Mouse (Mus musculus) testis, postnatal 14 days (tissue): ENCODE data around the gene C4b.
"Not testable (repeated sequence)": the region's sequence is repeated elsewhere in the genome, so short reads cannot be mapped to it uniquely, and the experiment has no call there.

Experiments used
- DNase-seq: peaks from one replicate; pipeline ENCODE4 v3.0.0; 2021; ENCODE audit warnings: low spot score

The C4b gene

DNA sequence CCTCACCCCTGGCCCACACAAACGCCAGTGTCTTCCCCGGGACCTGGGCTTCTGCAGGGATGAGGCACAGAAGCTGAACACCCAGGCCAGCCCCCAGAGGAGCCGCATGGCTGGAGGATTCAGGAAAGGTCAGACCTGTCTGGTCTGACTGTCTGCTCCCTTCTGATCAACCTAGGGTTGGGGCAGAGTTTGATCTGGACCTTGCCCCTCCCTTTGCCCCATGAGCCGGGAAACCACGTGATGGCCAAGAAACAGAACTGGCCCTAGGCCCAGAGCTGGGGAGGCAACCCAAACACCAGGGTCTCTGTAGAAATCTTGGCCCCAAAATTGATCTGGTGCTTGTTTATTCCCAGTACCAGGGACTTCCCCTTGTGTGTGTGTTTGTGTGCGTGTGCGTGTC, at the start of gene C4b:
TSS of gene C4b (minus strand) at position 164 of the 400 bp plus-strand sequence.
- DNase-seq, result no peak

- no peak for DNase-seq
Measured at GRCm38 (mm10) chr17:34777680-34778325, 34.1 kb upstream of the C4b start.

- DNase-seq, result no peak
Measured at GRCm38 (mm10) chr17:34761471-34761870, 17.8 kb upstream of the C4b start.

GRCm38 (mm10) chr17:34746531-34746930, 2.8 kb upstream of the C4b start:
- DNase-seq, result no peak

- DNase-seq, result not testable (repeated sequence)
Measured at GRCm38 (mm10) chr17:34745166-34745565, 1.5 kb upstream of the C4b start.

- not testable (repeated sequence) for DNase-seq
Measured at GRCm38 (mm10) chr17:34744611-34745010, 929 bp upstream of the C4b start.

GRCm38 (mm10) chr17:34744206-34744605, 524 bp upstream of the C4b start:
- no peak for DNase-seq

DNA sequence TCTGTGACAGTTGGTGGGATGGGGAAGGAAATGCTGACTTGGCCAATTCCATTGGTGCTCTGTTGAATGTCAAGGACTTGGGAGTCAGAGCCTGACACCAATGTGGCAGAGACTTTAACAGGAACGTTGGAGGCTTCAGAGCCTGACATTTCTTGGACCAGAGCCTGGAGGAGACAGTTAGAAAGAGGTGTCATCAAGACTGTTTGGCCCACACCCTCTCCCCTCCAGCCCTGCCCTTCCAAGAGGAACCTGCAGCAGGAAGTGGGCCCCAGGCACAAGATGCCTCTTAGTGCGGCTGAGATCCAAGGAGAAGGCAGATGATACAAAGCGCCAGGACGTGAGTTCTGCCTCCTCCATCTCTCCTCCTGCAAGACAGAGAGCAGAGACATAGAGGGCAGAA, 3.4 kb downstream of the C4b start:
- no peak for DNase-seq

- not testable (repeated sequence) for DNase-seq
Measured at GRCm38 (mm10) chr17:34739708-34740107, 4.0 kb downstream of the C4b start.

DNA sequence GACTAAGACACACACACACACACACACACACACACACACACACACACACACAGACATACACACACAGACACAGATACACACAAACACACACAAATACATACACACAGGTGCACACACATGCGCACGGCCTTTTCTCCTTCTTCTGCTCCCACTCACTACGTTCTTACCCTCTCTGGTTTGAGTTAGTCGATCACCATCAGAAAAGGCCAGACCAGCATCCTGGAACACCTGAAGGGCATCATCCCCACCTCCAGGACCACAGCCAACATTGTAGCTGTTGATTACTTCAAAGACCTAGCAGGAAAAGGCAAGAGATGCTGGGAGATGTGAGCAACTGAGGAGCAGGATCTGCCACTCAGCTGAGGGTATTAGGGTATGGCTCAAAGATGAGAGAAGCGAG, 6.2 kb downstream of the C4b start:
- not testable (repeated sequence) for DNase-seq

- DNase-seq, result not testable (repeated sequence)
Measured at GRCm38 (mm10) chr17:34729779-34730553, 13.7 kb downstream of the C4b start.

DNA sequence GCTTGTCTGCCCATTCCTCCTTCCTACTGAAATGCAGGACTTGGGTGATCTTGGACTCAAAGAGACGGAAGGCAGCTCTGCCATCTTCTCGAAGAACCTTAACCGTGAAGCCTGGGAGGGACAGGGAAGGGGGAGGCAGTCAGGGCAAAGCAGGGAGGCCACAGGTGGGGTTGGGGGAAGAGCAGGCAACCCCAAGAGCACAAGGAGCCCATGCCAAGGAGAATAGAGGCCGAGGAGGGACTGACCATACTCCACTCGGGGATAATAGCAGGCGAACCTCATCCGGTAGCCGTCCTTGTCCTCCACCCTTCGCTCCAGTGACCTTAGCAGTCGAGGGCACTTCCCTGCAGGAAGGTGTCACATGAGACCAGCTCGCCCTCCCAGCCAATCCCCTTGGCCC, 14.5 kb downstream of the C4b start:
- DNase-seq, result not testable (repeated sequence)

GRCm38 (mm10) chr17:34727887-34728286, 15.8 kb downstream of the C4b start:
- DNase-seq, result no peak

DNA sequence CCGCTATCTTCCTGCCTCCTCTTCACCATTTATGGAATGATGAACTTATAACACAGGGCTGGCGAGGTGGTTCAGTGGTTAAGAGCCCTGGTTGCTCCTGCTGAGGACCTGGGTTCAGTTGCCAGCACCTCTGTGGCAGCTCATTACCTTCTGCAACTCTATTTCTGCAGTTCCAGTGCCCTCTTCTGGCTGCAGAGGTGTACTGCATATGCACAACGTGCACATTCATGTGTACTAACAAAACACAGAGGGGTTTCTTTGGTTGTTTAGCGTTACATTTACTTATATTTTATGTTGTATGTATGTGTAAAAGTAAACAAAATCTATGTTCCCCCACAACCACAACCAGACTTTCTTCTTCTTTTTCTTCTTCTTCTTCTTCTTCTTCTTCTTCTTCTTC, 20.6 kb downstream of the C4b start:
- peak; percentile 41 for DNase-seq

DNA sequence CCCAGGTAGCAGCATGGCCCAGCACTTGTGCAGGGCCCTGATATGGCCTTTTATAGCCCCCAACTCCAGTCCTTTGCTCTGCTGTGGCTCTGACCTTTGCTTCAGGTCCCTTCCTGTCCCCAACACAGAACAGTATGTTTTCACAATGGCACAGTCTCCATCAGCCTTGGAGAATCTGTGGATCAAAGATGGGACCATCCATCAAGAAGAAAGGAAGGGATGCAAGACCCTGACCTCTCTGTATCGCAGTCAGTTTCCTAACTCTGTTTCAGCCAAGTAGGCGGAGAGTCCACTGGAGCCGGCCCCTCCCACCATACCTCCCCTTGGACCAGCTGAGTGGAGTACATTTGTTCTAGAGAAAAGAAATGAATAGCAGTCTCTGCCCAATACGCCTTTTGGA, 21.4 kb downstream of the C4b start:
- not testable (repeated sequence) for DNase-seq

DNA sequence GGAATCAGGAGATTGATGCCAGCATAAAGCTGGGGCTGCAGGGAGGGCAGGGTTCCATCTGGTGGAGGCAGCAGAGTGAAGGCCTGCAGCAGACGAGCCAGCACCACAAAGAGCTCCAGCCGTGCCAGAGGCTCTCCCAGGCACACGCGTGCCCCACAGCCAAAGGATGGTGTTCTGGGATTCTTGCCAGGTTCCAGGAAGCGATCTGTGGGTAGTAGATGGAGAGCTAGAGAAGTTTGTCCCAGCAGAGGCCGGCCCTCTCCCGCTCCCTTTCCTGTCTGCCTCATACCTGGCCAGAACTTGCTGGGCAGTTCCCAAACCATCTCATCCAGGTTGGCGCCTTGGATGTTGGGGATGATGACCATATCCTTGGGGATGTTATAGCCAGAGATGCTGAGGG, 23.8 kb downstream of the C4b start:
- DNase-seq, result not testable (repeated sequence)

- no peak for DNase-seq
Measured at GRCm38 (mm10) chr17:34717401-34717800, 26.3 kb downstream of the C4b start.

DNA sequence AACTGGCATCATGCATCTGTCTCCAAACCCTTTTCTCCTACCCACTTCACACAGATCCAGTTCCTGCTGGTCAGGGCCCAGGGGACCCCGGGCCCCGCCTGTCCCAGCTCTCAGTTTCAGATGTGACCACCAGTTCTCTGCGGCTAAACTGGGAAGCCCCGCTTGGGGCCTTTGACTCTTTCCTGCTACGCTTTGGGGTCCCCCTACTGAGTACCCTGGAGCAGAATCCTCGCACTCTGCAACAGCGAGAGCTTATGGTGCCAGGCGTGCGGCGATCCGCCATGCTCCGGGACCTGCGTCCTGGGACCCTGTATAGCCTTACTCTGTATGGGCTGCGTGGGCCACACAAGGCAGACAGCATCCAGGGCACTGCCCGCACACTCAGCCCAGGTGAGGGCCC, 27.4 kb downstream of the C4b start:
- DNase-seq, result no peak

GRCm38 (mm10) chr17:34715451-34715850, 28.2 kb downstream of the C4b start:
- DNase-seq, result not testable (repeated sequence)

- not testable (repeated sequence) for DNase-seq
Measured at GRCm38 (mm10) chr17:34714908-34715445, 28.7 kb downstream of the C4b start.

GRCm38 (mm10) chr17:34714181-34714907, 29.3 kb downstream of the C4b start:
- not testable (repeated sequence) for DNase-seq

- DNase-seq, result peak; percentile 43
Measured at GRCm38 (mm10) chr17:34712951-34713350, 30.7 kb downstream of the C4b start.
